Mouse (Mus musculus): ENCODE data around the gene Cep112. TPM values are rescaled to one million over a fixed set of nuclear protein-coding genes. Genes with fewer than 3 reads are reported as not detected.

The Cep112 gene
- polyA plus RNA-seq, 1 experiment, result not detected

- TF ChIP-seq GATA1 (IDR thresholded peaks at IDR 0.05; ENCODE audit: low read length), result no peak
- no peak for TF ChIP-seq TAL1 (IDR thresholded peaks at IDR 0.05; ENCODE audit: low read length)
- Histone ChIP-seq H3K4me1 (ENCODE audit: control insufficient read depth) (peaks cover 11% of the 10 kb centered on the region), H3K9me3 (ENCODE audit: control insufficient read depth, low read length) (0 out of 2 replicates have a peak, but pooled peaks cover 2% of the 10 kb centered on the region), H3K4me3 (replicated peaks) (no peak overlapping the region), H3K27me3 (ENCODE audit: control insufficient read depth) (peaks cover 40% of the 10 kb centered on the region), H3K36me3 (ENCODE audit: control insufficient read depth) (no peaks in the 10 kb centered on the region)
Measured at GRCm38 (mm10) chr11:108426086-108426485, 1.1 kb downstream of the Cep112 start.

- H3K27me3 ChIP-seq (ENCODE audit: control insufficient read depth), result peaks cover 40% of the 10 kb centered on the region
- H3K36me3 ChIP-seq (ENCODE audit: control insufficient read depth), result no peaks in the 10 kb centered on the region
- H3K9me3 ChIP-seq (ENCODE audit: control insufficient read depth, low read length), result 0 out of 2 replicates have a peak, but pooled peaks cover 2% of the 10 kb centered on the region
- H3K4me1 ChIP-seq (ENCODE audit: control insufficient read depth), result peaks cover 11% of the 10 kb centered on the region
- no peak overlapping the region for H3K4me3 ChIP-seq (replicated peaks)
- no peak for TF ChIP-seq TAL1 (IDR thresholded peaks at IDR 0.05; ENCODE audit: low read length)
- no peak for TF ChIP-seq GATA1 (IDR thresholded peaks at IDR 0.05; ENCODE audit: low read length)
Measured at GRCm38 (mm10) chr11:108427191-108427590, 2.2 kb downstream of the Cep112 start.

- no peaks in the 10 kb centered on the region for H3K36me3 ChIP-seq (ENCODE audit: control insufficient read depth)
- H3K9me3 ChIP-seq (ENCODE audit: control insufficient read depth, low read length), result 0 out of 2 replicates have a peak, but pooled peaks cover 2% of the 10 kb centered on the region
- H3K4me3 ChIP-seq (replicated peaks), result no peak overlapping the region
- peaks cover 28% of the 10 kb centered on the region for H3K27me3 ChIP-seq (ENCODE audit: control insufficient read depth)
- H3K4me1 ChIP-seq (ENCODE audit: control insufficient read depth), result peaks cover 11% of the 10 kb centered on the region
- TF ChIP-seq TAL1 (IDR thresholded peaks at IDR 0.05; ENCODE audit: low read length) (no peak), GATA1 (IDR thresholded peaks at IDR 0.05; ENCODE audit: low read length) (no peak)
Measured at GRCm38 (mm10) chr11:108429076-108429475, 4.1 kb downstream of the Cep112 start.

GRCm38 (mm10) chr11:108443893-108444563 is 19.0 kb downstream of the Cep112 start:
- Histone ChIP-seq H3K4me3 (replicated peaks) (no peak overlapping the region), H3K4me1 (ENCODE audit: control insufficient read depth) (no peaks in the 10 kb centered on the region), H3K27me3 (ENCODE audit: control insufficient read depth) (no peaks in the 10 kb centered on the region), H3K9me3 (ENCODE audit: control insufficient read depth, low read length) (no peaks in the 10 kb centered on the region), H3K36me3 (ENCODE audit: control insufficient read depth) (no peaks in the 10 kb centered on the region)
- no peak for TF ChIP-seq GATA1 (IDR thresholded peaks at IDR 0.05; ENCODE audit: low read length)

GRCm38 (mm10) chr11:108447148-108447547 is 22.2 kb downstream of the Cep112 start:
- TF ChIP-seq TAL1 (IDR thresholded peaks at IDR 0.05; ENCODE audit: low read length) (no peak), GATA1 (IDR thresholded peaks at IDR 0.05; ENCODE audit: low read length) (no peak)

GRCm38 (mm10) chr11:108449811-108450210 is 24.8 kb downstream of the Cep112 start:
- Histone ChIP-seq H3K36me3 (ENCODE audit: control insufficient read depth) (no peaks in the 10 kb centered on the region; the same call in 1 of the 2 replicates), H3K9me3 (ENCODE audit: control insufficient read depth, low read length) (peaks cover 3% of the 10 kb centered on the region; the same call in 1 of the 2 replicates), H3K4me1 (ENCODE audit: control insufficient read depth) (no peaks in the 10 kb centered on the region), H3K27me3 (ENCODE audit: control insufficient read depth) (no peaks in the 10 kb centered on the region), H3K4me3 (replicated peaks) (no peak overlapping the region)
- no peak for TF ChIP-seq TAL1 (IDR thresholded peaks at IDR 0.05; ENCODE audit: low read length)

More at GRCm38 (mm10) chr11:108447148-108447547, 22.2 kb downstream of the Cep112 start:
- no peaks in the 10 kb centered on the region for H3K4me1 ChIP-seq (ENCODE audit: control insufficient read depth)
- no peak overlapping the region for H3K4me3 ChIP-seq (replicated peaks)
- H3K27me3 ChIP-seq (ENCODE audit: control insufficient read depth), result no peaks in the 10 kb centered on the region
- H3K36me3 ChIP-seq (ENCODE audit: control insufficient read depth), result no peaks in the 10 kb centered on the region; the same call in 1 of the 2 replicates
- H3K9me3 ChIP-seq (ENCODE audit: control insufficient read depth, low read length), result peaks cover 3% of the 10 kb centered on the region; the same call in 1 of the 2 replicates

GRCm38 (mm10) chr11:108459599-108459998 is 34.6 kb downstream of the Cep112 start:
- no peaks in the 10 kb centered on the region for H3K27me3 ChIP-seq (ENCODE audit: control insufficient read depth)
- no peaks in the 10 kb centered on the region for H3K9me3 ChIP-seq (ENCODE audit: control insufficient read depth, low read length)
- no peaks in the 10 kb centered on the region for H3K4me1 ChIP-seq (ENCODE audit: control insufficient read depth)
- TF ChIP-seq GATA1 (IDR thresholded peaks at IDR 0.05; ENCODE audit: low read length) (no peak), TAL1 (IDR thresholded peaks at IDR 0.05; ENCODE audit: low read length) (no peak)
- no peaks in the 10 kb centered on the region for H3K36me3 ChIP-seq (ENCODE audit: control insufficient read depth)
- no peak overlapping the region for H3K4me3 ChIP-seq (replicated peaks)

- no peaks in the 10 kb centered on the region for H3K4me1 ChIP-seq (ENCODE audit: control insufficient read depth)
- H3K9me3 ChIP-seq (ENCODE audit: control insufficient read depth, low read length), result no peaks in the 10 kb centered on the region
- H3K36me3 ChIP-seq (ENCODE audit: control insufficient read depth), result no peaks in the 10 kb centered on the region
- no peak for TF ChIP-seq TAL1 (IDR thresholded peaks at IDR 0.05; ENCODE audit: low read length)
- no peak for TF ChIP-seq GATA1 (IDR thresholded peaks at IDR 0.05; ENCODE audit: low read length)
- no peak overlapping the region for H3K4me3 ChIP-seq (replicated peaks)
- no peaks in the 10 kb centered on the region for H3K27me3 ChIP-seq (ENCODE audit: control insufficient read depth)
Measured at GRCm38 (mm10) chr11:108464138-108464537, 39.1 kb downstream of the Cep112 start.

GRCm38 (mm10) chr11:108464715-108465301 is 39.8 kb downstream of the Cep112 start:
- no peaks in the 10 kb centered on the region for H3K9me3 ChIP-seq (ENCODE audit: control insufficient read depth, low read length)
- no peaks in the 10 kb centered on the region for H3K4me1 ChIP-seq (ENCODE audit: control insufficient read depth)
- no peak overlapping the region for H3K4me3 ChIP-seq (replicated peaks)
- TF ChIP-seq TAL1 (IDR thresholded peaks at IDR 0.05; ENCODE audit: low read length), result no peak
- TF ChIP-seq GATA1 (IDR thresholded peaks at IDR 0.05; ENCODE audit: low read length), result no peak
- H3K36me3 ChIP-seq (ENCODE audit: control insufficient read depth), result no peaks in the 10 kb centered on the region
- H3K27me3 ChIP-seq (ENCODE audit: control insufficient read depth), result no peaks in the 10 kb centered on the region

Measured in erythroblast, embryonic 14.5 days (primary cell).